Mouse (Mus musculus): ENCODE measurements at regions not wholly inside any gene's neighbourhood (a gene's known extent, or its start where the extent isn't known, plus 50 kb on each side); places are given as distances from the start of the nearest gene placed in this dataset.
"Not testable (repeated sequence)": the region's sequence is repeated elsewhere in the genome, so short reads cannot be mapped to it uniquely, and the experiment has no call there.

- Histone ChIP-seq H3K36me3 (ENCODE audit: control insufficient read depth, insufficient read depth, low read length) (no peaks in the 10 kb centered on the region), H3K27ac (ENCODE audit: low read depth, low read length) (no peak overlapping the region), H3K4me2 (ENCODE audit: low read depth, low read length) (no peak overlapping the region), H3K9ac (replicated peaks; ENCODE audit: low read depth, low read length) (no peak overlapping the region), H3K4me1 (ENCODE audit: control insufficient read depth, insufficient read depth, low read length) (no peaks in the 10 kb centered on the region), H3K9me3 (ENCODE audit: control insufficient read depth, low read length) (no peaks in the 10 kb centered on the region), H3K4me3 (ENCODE audit: low read depth, low read length) (no peak overlapping the region), H3K27me3 (ENCODE audit: control insufficient read depth, insufficient read depth, low read length) (no peaks in the 10 kb centered on the region)
- whole genome bisulfite sequencing = 41% methylated on average over 5 of the region's 5 CpGs
- no peak for ATAC-seq (ENCODE audit: low read depth)
These were observed 141.9 kb downstream of the Spata19 start for GRCm38 (mm10) chr9:27538480-27538879.

GRCm38 (mm10) chr9:27541585-27542151 lies 145.1 kb downstream of the Spata19 start:
- no peak for ATAC-seq (ENCODE audit: low read depth)
- no peaks in the 10 kb centered on the region for H3K36me3 ChIP-seq (ENCODE audit: control insufficient read depth, insufficient read depth, low read length)
- no peaks in the 10 kb centered on the region for H3K27me3 ChIP-seq (ENCODE audit: control insufficient read depth, insufficient read depth, low read length)
- 90% methylated on average over 2 of the region's 2 CpGs for WGBS
- no peaks in the 10 kb centered on the region for H3K4me1 ChIP-seq (ENCODE audit: control insufficient read depth, insufficient read depth, low read length)
- H3K27ac ChIP-seq (ENCODE audit: low read depth, low read length) = no peak overlapping the region
- H3K4me3 ChIP-seq (ENCODE audit: low read depth, low read length) = no peak overlapping the region
- no peak overlapping the region for H3K9ac ChIP-seq (replicated peaks; ENCODE audit: low read depth, low read length)
- no peaks in the 10 kb centered on the region for H3K9me3 ChIP-seq (ENCODE audit: control insufficient read depth, low read length)
- no peak overlapping the region for H3K4me2 ChIP-seq (ENCODE audit: low read depth, low read length)

GRCm38 (mm10) chr9:27554697-27555096 lies 158.1 kb downstream of the Spata19 start:
- H3K27me3 ChIP-seq (ENCODE audit: control insufficient read depth, insufficient read depth, low read length); H3K9me3 ChIP-seq (ENCODE audit: control insufficient read depth, low read length); H3K4me3 ChIP-seq (ENCODE audit: low read depth, low read length); H3K27ac ChIP-seq (ENCODE audit: low read depth, low read length); H3K36me3 ChIP-seq (ENCODE audit: control insufficient read depth, insufficient read depth, low read length); H3K4me1 ChIP-seq (ENCODE audit: control insufficient read depth, insufficient read depth, low read length); ATAC-seq (ENCODE audit: low read depth); H3K4me2 ChIP-seq (ENCODE audit: low read depth, low read length); H3K9ac ChIP-seq (replicated peaks; ENCODE audit: low read depth, low read length): not testable (repeated sequence)

GRCm38 (mm10) chr9:27556315-27557225 lies 160.0 kb downstream of the Spata19 start:
- WGBS = 25% methylated on average over 6 of the region's 6 CpGs
- no peak overlapping the region for H3K27ac ChIP-seq (ENCODE audit: low read depth, low read length)
- no peaks in the 10 kb centered on the region for H3K36me3 ChIP-seq (ENCODE audit: control insufficient read depth, insufficient read depth, low read length)
- H3K4me2 ChIP-seq (ENCODE audit: low read depth, low read length) = no peak overlapping the region
- H3K4me3 ChIP-seq (ENCODE audit: low read depth, low read length) = no peak overlapping the region
- H3K9me3 ChIP-seq (ENCODE audit: control insufficient read depth, low read length) = no peaks in the 10 kb centered on the region
- no peaks in the 10 kb centered on the region for H3K27me3 ChIP-seq (ENCODE audit: control insufficient read depth, insufficient read depth, low read length)
- ATAC-seq (ENCODE audit: low read depth) = no peak
- no peaks in the 10 kb centered on the region for H3K4me1 ChIP-seq (ENCODE audit: control insufficient read depth, insufficient read depth, low read length)
- no peak overlapping the region for H3K9ac ChIP-seq (replicated peaks; ENCODE audit: low read depth, low read length)

- H3K36me3 ChIP-seq (ENCODE audit: control insufficient read depth, insufficient read depth, low read length) = no peaks in the 10 kb centered on the region
- no peak for ATAC-seq (ENCODE audit: low read depth)
- WGBS = 74% methylated on average over 1 of the region's 1 CpGs
- H3K4me3 ChIP-seq (ENCODE audit: low read depth, low read length) = no peak overlapping the region
- no peak overlapping the region for H3K27ac ChIP-seq (ENCODE audit: low read depth, low read length)
- H3K9me3 ChIP-seq (ENCODE audit: control insufficient read depth, low read length) = no peaks in the 10 kb centered on the region
- no peaks in the 10 kb centered on the region for H3K27me3 ChIP-seq (ENCODE audit: control insufficient read depth, insufficient read depth, low read length)
- no peaks in the 10 kb centered on the region for H3K4me1 ChIP-seq (ENCODE audit: control insufficient read depth, insufficient read depth, low read length)
- H3K9ac ChIP-seq (replicated peaks; ENCODE audit: low read depth, low read length) = no peak overlapping the region
- H3K4me2 ChIP-seq (ENCODE audit: low read depth, low read length) = no peak overlapping the region
These were observed 161.3 kb downstream of the Spata19 start for GRCm38 (mm10) chr9:27557886-27558285.

GRCm38 (mm10) chr9:27558286-27558685 lies 161.7 kb downstream of the Spata19 start:
- Histone ChIP-seq H3K9ac (replicated peaks; ENCODE audit: low read depth, low read length) (no peak overlapping the region), H3K4me3 (ENCODE audit: low read depth, low read length) (no peak overlapping the region), H3K27ac (ENCODE audit: low read depth, low read length) (no peak overlapping the region), H3K9me3 (ENCODE audit: control insufficient read depth, low read length) (no peaks in the 10 kb centered on the region), H3K4me2 (ENCODE audit: low read depth, low read length) (no peak overlapping the region), H3K27me3 (ENCODE audit: control insufficient read depth, insufficient read depth, low read length) (no peaks in the 10 kb centered on the region), H3K36me3 (ENCODE audit: control insufficient read depth, insufficient read depth, low read length) (no peaks in the 10 kb centered on the region), H3K4me1 (ENCODE audit: control insufficient read depth, insufficient read depth, low read length) (no peaks in the 10 kb centered on the region)
- no peak for ATAC-seq (ENCODE audit: low read depth)
- 87% methylated on average over 3 of the region's 3 CpGs for WGBS

GRCm38 (mm10) chr9:27568372-27569053 lies 171.9 kb downstream of the Spata19 start:
- no peak overlapping the region for H3K4me3 ChIP-seq (ENCODE audit: low read depth, low read length)
- no peaks in the 10 kb centered on the region for H3K4me1 ChIP-seq (ENCODE audit: control insufficient read depth, insufficient read depth, low read length)
- H3K9me3 ChIP-seq (ENCODE audit: control insufficient read depth, low read length) = no peaks in the 10 kb centered on the region
- H3K4me2 ChIP-seq (ENCODE audit: low read depth, low read length) = no peak overlapping the region
- H3K27me3 ChIP-seq (ENCODE audit: control insufficient read depth, insufficient read depth, low read length) = no peaks in the 10 kb centered on the region
- no peaks in the 10 kb centered on the region for H3K36me3 ChIP-seq (ENCODE audit: control insufficient read depth, insufficient read depth, low read length)
- no peak overlapping the region for H3K9ac ChIP-seq (replicated peaks; ENCODE audit: low read depth, low read length)
- no peak overlapping the region for H3K27ac ChIP-seq (ENCODE audit: low read depth, low read length)
- 74% methylated on average over 8 of the region's 8 CpGs for WGBS
- no peak for ATAC-seq (ENCODE audit: low read depth)

GRCm38 (mm10) chr9:27569054-27569387 lies 172.4 kb downstream of the Spata19 start:
- Histone ChIP-seq H3K36me3 (ENCODE audit: control insufficient read depth, insufficient read depth, low read length) (no peaks in the 10 kb centered on the region), H3K4me1 (ENCODE audit: control insufficient read depth, insufficient read depth, low read length) (no peaks in the 10 kb centered on the region), H3K4me2 (ENCODE audit: low read depth, low read length) (no peak overlapping the region), H3K27ac (ENCODE audit: low read depth, low read length) (no peak overlapping the region), H3K9ac (replicated peaks; ENCODE audit: low read depth, low read length) (no peak overlapping the region), H3K27me3 (ENCODE audit: control insufficient read depth, insufficient read depth, low read length) (no peaks in the 10 kb centered on the region), H3K4me3 (ENCODE audit: low read depth, low read length) (no peak overlapping the region), H3K9me3 (ENCODE audit: control insufficient read depth, low read length) (no peaks in the 10 kb centered on the region)
- ATAC-seq (ENCODE audit: low read depth) = no peak
- 78% methylated on average over 7 of the region's 7 CpGs for WGBS
